Mouse (Mus musculus) limb, embryonic 11.5 days (tissue): ENCODE data around the gene Olfr635. TPM values are rescaled to one million over a fixed set of nuclear protein-coding genes. Genes with fewer than 3 reads are reported as not detected.

Experiments
- ATAC-seq: fragments of 200-750 bp; cut with Nextera tagmentation; 2 replicates; pipeline ENCODE4 v1.8.0; 2017; ENCODE audit warnings: low read depth; ENCODE audit not compliant: insufficient number of reproducible peaks, low FRiP score, low TSS enrichment
- DNase-seq: peaks from one replicate; pipeline ENCODE4 v3.0.0-alpha.2; 2015; ENCODE audit warnings: low spot score
- H3K27ac ChIP-seq: fragments of 300-500 bp; sonication (generic); replicated peaks from 2 replicates; pipeline ENCODE4 v1.5.1; 2014; ENCODE audit warnings: low read depth, mild to moderate bottlenecking, low read length
- H3K27me3 ChIP-seq: fragments of 300-500 bp; sonication (generic); 2 replicates; pipeline ENCODE4 v1.6.1; 2014; ENCODE audit warnings: mild to moderate bottlenecking, low read length, mixed read lengths; ENCODE audit not compliant: control insufficient read depth, insufficient read depth
- H3K36me3 ChIP-seq: fragments of 300-500 bp; sonication (generic); 2 replicates; pipeline ENCODE4 v1.6.1; 2014; ENCODE audit warnings: mild to moderate bottlenecking, low read length, moderate library complexity, mixed read lengths; ENCODE audit not compliant: control insufficient read depth, insufficient read depth
- H3K4me1 ChIP-seq: fragments of 300-500 bp; sonication (generic); 2 replicates; pipeline ENCODE4 v1.6.1; 2014; ENCODE audit warnings: low read length, mixed read lengths; ENCODE audit not compliant: control insufficient read depth, insufficient read depth
- H3K4me2 ChIP-seq: fragments of 300-500 bp; sonication (generic); 2 replicates; pipeline ENCODE4 v1.6.1; 2014; ENCODE audit warnings: low read depth, mild to moderate bottlenecking, moderate library complexity; ENCODE audit not compliant: severe bottlenecking
- H3K4me3 ChIP-seq: fragments of 300-500 bp; sonication (generic); 2 replicates; pipeline ENCODE4 v1.5.1; 2014; ENCODE audit warnings: low read depth, low read length
- H3K9ac ChIP-seq: fragments of 300-500 bp; sonication (generic); 2 replicates; pipeline ENCODE4 v1.6.1; 2014; ENCODE audit warnings: mild to moderate bottlenecking, low read length
- H3K9me3 ChIP-seq: fragments of 300-500 bp; sonication (generic); 2 replicates; pipeline ENCODE4 v1.6.1; 2016; ENCODE audit warnings: low read length; ENCODE audit not compliant: control insufficient read depth
- WGBS: fragments of 180-500 bp; shearing (Covaris S2); extraction: QIAGEN DNeasy Blood & Tissue Kit; methylation state at CpG from one replicate; pipeline ENCODE4 v1.1.7; 2014; 5-methylcytosine and 5-hydroxymethylcytosine counted together
- polyA plus RNA-seq: library from polyadenylated mRNA; unstranded; fragments of >200 nt; fragmentation: Nextera tagmentation; extraction: Ambion mirVana; gene quantifications from 2 replicates; pipeline ENCODE4 v1.2.1, GENCODE M21; 2014

Olfr635 gene
- polyA plus RNA-seq, 1 experiment from 2014 or later, result not detected

- no peak within 1 kb of the TSS for H3K4me2 ChIP-seq
- no peaks in the 10 kb centered on the region for H3K4me1 ChIP-seq
- H3K27ac ChIP-seq, result no peak within 1 kb of the TSS
- H3K4me3 ChIP-seq, result no peak within 1 kb of the TSS
- ATAC-seq, result no peak
- no peak for DNase-seq
- no peaks in the 10 kb centered on the region for H3K27me3 ChIP-seq
- no peaks in the 10 kb centered on the region for H3K9me3 ChIP-seq
- H3K9ac ChIP-seq, result no peak within 1 kb of the TSS
- no peaks in the 10 kb centered on the region for H3K36me3 ChIP-seq
Observed at GRCm38 (mm10) chr7:104017203-104017602, 46.3 kb downstream of the Olfr635 start, which contains the start of gene Olfr639. TSS of gene Olfr639 (minus strand) at chr7:104017303.

- DNase-seq (no peak), ATAC-seq (no peak)
- Histone ChIP-seq H3K4me1 (no peaks in the 10 kb centered on the region), H3K36me3 (no peaks in the 10 kb centered on the region), H3K9ac (no peak overlapping the region), H3K4me3 (no peak overlapping the region), H3K4me2 (no peak overlapping the region), H3K27me3 (no peaks in the 10 kb centered on the region), H3K27ac (no peak overlapping the region), H3K9me3 (no peaks in the 10 kb centered on the region)
- WGBS, result 88% methylated on average over 1 of the region's 1 CpGs
Observed at GRCm38 (mm10) chr7:104018953-104019352, 48.0 kb downstream of the Olfr635 start.

GRCm38 (mm10) chr7:104021651-104022050 is 50.7 kb downstream of the Olfr635 start:
- H3K9me3 ChIP-seq, result no peaks in the 10 kb centered on the region
- no peaks in the 10 kb centered on the region for H3K4me1 ChIP-seq
- no peaks in the 10 kb centered on the region for H3K36me3 ChIP-seq
- DNase-seq, result no peak
- H3K4me3 ChIP-seq, result no peak overlapping the region
- H3K27me3 ChIP-seq, result no peaks in the 10 kb centered on the region
- no peak overlapping the region for H3K4me2 ChIP-seq
- 89% methylated on average over 6 of the region's 6 CpGs for WGBS
- no peak overlapping the region for H3K9ac ChIP-seq
- no peak for ATAC-seq
- H3K27ac ChIP-seq, result no peak overlapping the region

GRCm38 (mm10) chr7:104025473-104025872 is 54.5 kb downstream of the Olfr635 start, which contains the start of gene Olfr640:
TSS of gene Olfr640 (minus strand) at chr7:104025573.
- Histone ChIP-seq H3K4me1 (no peaks in the 10 kb centered on the region), H3K4me2 (no peak within 1 kb of the TSS), H3K36me3 (no peaks in the 10 kb centered on the region), H3K4me3 (no peak within 1 kb of the TSS), H3K9me3 (no peaks in the 10 kb centered on the region), H3K27me3 (no peaks in the 10 kb centered on the region), H3K9ac (no peak within 1 kb of the TSS), H3K27ac (no peak within 1 kb of the TSS)
- ATAC-seq (no peak), DNase-seq (no peak)
- 84% methylated on average over 6 of the region's 6 CpGs for WGBS

- Histone ChIP-seq H3K9me3 (no peaks in the 10 kb centered on the region), H3K9ac (no peak overlapping the region), H3K4me3 (no peak overlapping the region), H3K36me3 (no peaks in the 10 kb centered on the region), H3K4me1 (no peaks in the 10 kb centered on the region), H3K27me3 (no peaks in the 10 kb centered on the region), H3K27ac (no peak overlapping the region), H3K4me2 (no peak overlapping the region)
- DNase-seq, result no peak
- no peak for ATAC-seq
- 83% methylated on average over 3 of the region's 3 CpGs for WGBS
Observed at GRCm38 (mm10) chr7:104026978-104027377, 56.0 kb downstream of the Olfr635 start.

GRCm38 (mm10) chr7:104035145-104035544 is 64.2 kb downstream of the Olfr635 start, which contains the start of gene Olfr641:
TSS of gene Olfr641 (plus strand) at chr7:104035445.
- no peak for DNase-seq
- no peak for ATAC-seq
- WGBS, result 79% methylated on average over 1 of the region's 1 CpGs

More at GRCm38 (mm10) chr7:104035145-104035544, 64.2 kb downstream of the Olfr635 start, which contains the start of gene Olfr641:
- H3K27ac ChIP-seq, result no peak within 1 kb of the TSS
- no peak within 1 kb of the TSS for H3K4me3 ChIP-seq
- no peak within 1 kb of the TSS for H3K9ac ChIP-seq
- no peaks in the 10 kb centered on the region for H3K4me1 ChIP-seq
- H3K9me3 ChIP-seq, result no peaks in the 10 kb centered on the region
- no peak within 1 kb of the TSS for H3K4me2 ChIP-seq
- no peaks in the 10 kb centered on the region for H3K36me3 ChIP-seq
- no peaks in the 10 kb centered on the region for H3K27me3 ChIP-seq

Other genes starting within 250 kb of the Olfr635 start
- gene Olfr628, start 240.8 kb upstream of the Olfr635 start, polyA plus RNA-seq, result not detected in 2 replicates
- not detected in 2 replicates for gene Olfr629, start 226.2 kb upstream of the Olfr635 start, polyA plus RNA-seq
- not detected in 2 replicates for gene Olfr630, start 213.8 kb upstream of the Olfr635 start, polyA plus RNA-seq
- gene Olfr69, start 199.6 kb upstream of the Olfr635 start, polyA plus RNA-seq, result not detected in 2 replicates
- gene Olfr68, start 191.5 kb upstream of the Olfr635 start, polyA plus RNA-seq, result not detected in 2 replicates
- not detected in 2 replicates for gene Olfr67, start 179.3 kb upstream of the Olfr635 start, polyA plus RNA-seq
- gene Hbb-bt, start 157.2 kb upstream of the Olfr635 start, polyA plus RNA-seq, result 518 and 565 TPM in 2 replicates
- gene Hbb-bs, start 143.1 kb upstream of the Olfr635 start, polyA plus RNA-seq, result 156 and 207 TPM in 2 replicates
- gene Hbb-bh2, start 130.6 kb upstream of the Olfr635 start, polyA plus RNA-seq, result not detected in 2 replicates
- gene Hbb-bh1, start 128.0 kb upstream of the Olfr635 start, polyA plus RNA-seq, result 1,749 and 1,831 TPM in 2 replicates
- 7,439 and 7,962 TPM in 2 replicates for gene Hbb-y, start 117.9 kb upstream of the Olfr635 start, polyA plus RNA-seq
- not detected in 2 replicates for gene Olfr66, start 84.9 kb upstream of the Olfr635 start, polyA plus RNA-seq
- gene Olfr64, start 76.7 kb upstream of the Olfr635 start, polyA plus RNA-seq, result not detected in 2 replicates
- not detected in 2 replicates for gene Olfr65, start 67.7 kb upstream of the Olfr635 start, polyA plus RNA-seq
- gene Olfr631, start 42.3 kb upstream of the Olfr635 start, polyA plus RNA-seq, result not detected in 2 replicates
- gene Olfr632, start 36.8 kb upstream of the Olfr635 start, polyA plus RNA-seq, result not detected in 2 replicates
- gene Olfr633, start 26.7 kb upstream of the Olfr635 start, polyA plus RNA-seq, result not detected in 2 replicates
- not detected in 2 replicates for gene Olfr638, start 27.6 kb downstream of the Olfr635 start, polyA plus RNA-seq
- not detected in 2 replicates for gene Olfr639, start 46.2 kb downstream of the Olfr635 start, polyA plus RNA-seq
- gene Olfr640, start 54.4 kb downstream of the Olfr635 start, polyA plus RNA-seq, result not detected in 2 replicates
- not detected in 2 replicates for gene Olfr641, start 64.3 kb downstream of the Olfr635 start, polyA plus RNA-seq
- gene Olfr642, start 81.5 kb downstream of the Olfr635 start, polyA plus RNA-seq, result not detected in 2 replicates
- not detected in 2 replicates for gene 4930516K23Rik, start 90.3 kb downstream of the Olfr635 start, polyA plus RNA-seq
- not detected in 2 replicates for gene Olfr644, start 100.7 kb downstream of the Olfr635 start, polyA plus RNA-seq
- not detected in 2 replicates for gene Olfr645, start 114.3 kb downstream of the Olfr635 start, polyA plus RNA-seq
- gene Olfr646, start 133.7 kb downstream of the Olfr635 start, polyA plus RNA-seq, result not detected in 2 replicates
- gene Ubqln5, start 158.7 kb downstream of the Olfr635 start, polyA plus RNA-seq, result not detected in 2 replicates
- not detected in 2 replicates for gene Olfr643, start 166.3 kb downstream of the Olfr635 start, polyA plus RNA-seq
- not detected in 2 replicates for gene Ubqln3, start 172.1 kb downstream of the Olfr635 start, polyA plus RNA-seq
- gene Ubqlnl, start 179.4 kb downstream of the Olfr635 start, polyA plus RNA-seq, result not detected in 2 replicates
- not detected in 2 replicates for gene Olfm5, start 193.7 kb downstream of the Olfr635 start, polyA plus RNA-seq
- 0.18 and 0.25 TPM in 2 replicates for gene Olfr648, start 212.2 kb downstream of the Olfr635 start, polyA plus RNA-seq
- not detected in 2 replicates for gene Olfr649, start 224.8 kb downstream of the Olfr635 start, polyA plus RNA-seq
- gene Trim6, start 247.6 kb downstream of the Olfr635 start, polyA plus RNA-seq, result 3.5 and 5.5 TPM in 2 replicates